Mouse (Mus musculus): ENCODE results near the gene Hoxa11.

Gene Hoxa11

DNA sequence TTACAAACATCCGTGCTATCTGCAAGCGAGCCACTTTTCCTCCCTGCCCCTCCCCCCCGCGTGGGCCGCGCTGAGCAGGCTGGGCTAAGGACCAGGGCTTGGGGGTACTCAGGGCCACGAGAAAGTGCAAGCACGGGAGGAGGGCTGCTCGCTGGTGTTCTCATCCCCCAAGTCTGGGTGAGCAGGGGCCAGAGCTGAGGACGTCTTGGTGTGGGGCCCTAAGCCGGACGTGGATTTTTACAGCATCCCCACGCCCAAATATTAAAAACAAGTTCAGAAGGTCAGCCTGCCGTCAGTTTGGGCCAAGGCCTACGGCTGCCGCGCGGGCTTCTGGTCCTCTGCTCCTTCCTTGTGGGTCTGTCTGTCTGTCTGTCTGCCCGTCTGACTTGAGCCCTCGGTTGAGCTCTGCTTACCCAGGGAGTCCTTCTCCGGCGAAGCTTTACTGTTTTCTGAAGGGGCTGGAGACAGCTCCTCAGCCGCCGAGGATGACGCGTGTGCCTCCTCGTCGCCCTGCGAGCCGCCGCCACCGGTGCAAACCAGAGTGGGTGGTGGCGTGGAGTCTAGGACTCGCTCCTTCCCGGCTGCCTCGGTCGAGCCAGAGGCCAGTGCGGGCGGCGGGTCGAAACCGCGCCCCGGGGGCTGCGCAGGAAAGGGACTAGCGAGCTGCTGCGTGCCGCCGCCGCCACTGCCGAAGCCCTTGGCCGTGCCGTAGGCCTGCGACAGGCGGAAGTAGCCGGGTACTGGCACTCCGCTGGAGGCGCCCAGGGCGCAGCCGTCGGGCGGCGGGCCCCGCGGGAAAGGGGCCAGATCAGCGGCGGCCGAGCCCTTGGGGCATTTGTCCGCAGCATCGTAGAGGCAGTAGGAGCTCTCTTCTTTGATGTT lies 11.8 kb downstream of the Hoxa11 start:
- no peak for DNase-seq (ENCODE audit: extremely low read depth, insufficient read length, low spot score)

GRCm38 (mm10) chr6:52232984-52233545 lies 12.5 kb downstream of the Hoxa11 start:
- DNase-seq (ENCODE audit: extremely low read depth, insufficient read length, low spot score): no peak

- DNase-seq (ENCODE audit: extremely low read depth, insufficient read length, low spot score): no peak
These were observed 13.0 kb downstream of the Hoxa11 start for GRCm38 (mm10) chr6:52232568-52232965.

GRCm38 (mm10) chr6:52231885-52232567 lies 13.6 kb downstream of the Hoxa11 start:
- no peak for DNase-seq (ENCODE audit: extremely low read depth, insufficient read length, low spot score)

- DNase-seq (ENCODE audit: extremely low read depth, insufficient read length, low spot score): no peak
These were observed 15.0 kb downstream of the Hoxa11 start, which contains the start of gene Hoxa9 for GRCm38 (mm10) chr6:52230516-52231165. Gene Hoxa9, minus strand, starts transcription at chr6:52231089.

- DNase-seq (ENCODE audit: extremely low read depth, insufficient read length, low spot score): no peak
These were observed 15.8 kb downstream of the Hoxa11 start for GRCm38 (mm10) chr6:52229558-52230416.

DNA sequence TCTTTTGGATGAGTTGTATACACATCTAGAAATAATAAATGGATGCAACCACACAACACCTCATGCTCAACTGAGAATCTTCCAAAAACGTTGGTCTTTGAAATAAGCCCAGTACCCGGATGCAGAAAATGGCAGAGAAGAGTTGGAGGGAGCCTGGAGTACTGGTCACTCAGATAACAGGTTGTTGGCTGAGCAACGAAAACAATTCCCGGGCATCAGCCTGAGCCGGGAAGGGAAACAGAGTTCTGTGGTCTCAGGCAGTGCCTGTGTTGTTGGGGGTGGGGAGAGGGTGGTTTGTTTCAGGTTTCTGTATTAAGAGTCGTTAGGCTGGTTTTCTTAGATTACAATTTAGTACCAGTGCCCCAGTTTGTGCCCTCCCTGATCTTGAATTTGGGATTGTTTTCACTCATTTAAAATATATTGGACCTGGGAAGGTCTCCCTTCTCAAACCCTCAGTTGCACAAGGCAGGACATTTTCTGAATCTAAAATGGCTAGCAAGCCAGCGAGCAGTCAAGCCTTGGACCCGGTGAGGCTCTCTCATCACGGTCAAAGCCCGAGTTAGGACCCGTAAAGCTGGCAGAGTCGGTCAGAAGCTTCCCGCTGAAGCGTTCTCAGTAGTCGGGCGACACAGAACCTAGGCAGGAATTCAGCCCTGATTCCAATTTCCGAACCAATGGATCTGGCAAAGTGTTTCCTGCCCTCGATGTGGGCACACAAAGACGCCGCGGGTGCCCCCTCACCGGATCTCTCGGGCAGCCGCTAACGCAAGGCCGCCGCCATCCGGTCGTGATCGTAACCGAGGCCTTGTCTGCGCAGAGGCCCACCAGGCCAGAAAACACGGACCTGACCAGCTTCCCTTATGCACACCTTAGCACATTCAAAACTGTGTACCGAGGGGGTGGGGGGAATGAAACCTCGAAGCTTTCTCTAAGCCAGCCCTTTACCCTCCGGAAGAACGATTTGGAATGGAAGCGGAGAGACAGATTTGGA lies 16.8 kb downstream of the Hoxa11 start:
- DNase-seq (ENCODE audit: extremely low read depth, insufficient read length, low spot score): no peak

- no peak for DNase-seq (ENCODE audit: extremely low read depth, insufficient read length, low spot score)
These were observed 18.0 kb downstream of the Hoxa11 start for GRCm38 (mm10) chr6:52227470-52228222.

- no peak for DNase-seq (ENCODE audit: extremely low read depth, insufficient read length, low spot score)
These were observed 18.9 kb downstream of the Hoxa11 start for GRCm38 (mm10) chr6:52226569-52227257.

DNA sequence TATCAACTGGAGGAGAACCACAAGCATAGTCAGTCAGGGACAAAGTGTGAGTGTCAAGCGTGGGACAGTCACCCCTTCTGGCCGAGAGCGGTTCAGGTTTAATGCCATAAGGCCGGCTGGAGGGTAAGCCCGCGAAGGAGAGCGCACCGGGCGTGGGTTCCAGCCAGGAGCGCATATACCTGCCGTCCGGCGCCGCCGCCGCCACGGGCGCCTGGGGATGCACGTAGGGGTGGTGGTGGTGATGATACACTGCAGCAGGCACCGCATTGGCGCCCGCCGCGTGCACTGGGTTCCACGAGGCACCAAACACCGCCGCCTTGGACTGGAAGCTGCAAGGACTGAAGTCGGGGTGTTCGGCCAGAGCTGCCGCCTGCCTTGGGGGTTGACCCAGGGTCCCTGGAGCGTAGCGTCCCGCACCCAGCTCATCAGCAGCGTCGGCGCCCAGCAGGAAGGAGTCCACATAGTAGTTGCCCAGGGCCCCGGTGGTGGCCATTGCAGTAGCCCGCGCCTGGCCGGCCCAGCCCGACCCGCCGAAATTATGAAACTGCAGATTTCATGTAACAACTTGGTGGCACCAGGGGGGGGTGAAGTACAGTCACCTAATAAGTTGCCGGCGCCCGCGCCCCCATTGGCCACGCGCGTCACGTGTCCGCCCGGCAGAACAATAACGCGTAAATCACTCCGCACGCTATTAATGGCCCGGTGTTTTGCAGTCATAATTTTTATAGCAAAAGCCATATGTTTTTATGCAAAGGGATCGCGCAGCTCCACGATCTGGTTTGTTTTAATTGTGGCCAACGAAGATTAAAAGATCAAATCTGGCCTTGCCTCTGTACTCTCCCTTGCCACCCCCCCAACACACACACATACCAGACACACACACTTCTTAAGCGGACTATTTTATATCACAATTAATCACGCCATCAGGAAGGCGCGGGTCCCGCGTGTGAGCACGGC lies 19.7 kb downstream of the Hoxa11 start:
- DNase-seq (ENCODE audit: extremely low read depth, insufficient read length, low spot score): peak; percentile 84

DNA sequence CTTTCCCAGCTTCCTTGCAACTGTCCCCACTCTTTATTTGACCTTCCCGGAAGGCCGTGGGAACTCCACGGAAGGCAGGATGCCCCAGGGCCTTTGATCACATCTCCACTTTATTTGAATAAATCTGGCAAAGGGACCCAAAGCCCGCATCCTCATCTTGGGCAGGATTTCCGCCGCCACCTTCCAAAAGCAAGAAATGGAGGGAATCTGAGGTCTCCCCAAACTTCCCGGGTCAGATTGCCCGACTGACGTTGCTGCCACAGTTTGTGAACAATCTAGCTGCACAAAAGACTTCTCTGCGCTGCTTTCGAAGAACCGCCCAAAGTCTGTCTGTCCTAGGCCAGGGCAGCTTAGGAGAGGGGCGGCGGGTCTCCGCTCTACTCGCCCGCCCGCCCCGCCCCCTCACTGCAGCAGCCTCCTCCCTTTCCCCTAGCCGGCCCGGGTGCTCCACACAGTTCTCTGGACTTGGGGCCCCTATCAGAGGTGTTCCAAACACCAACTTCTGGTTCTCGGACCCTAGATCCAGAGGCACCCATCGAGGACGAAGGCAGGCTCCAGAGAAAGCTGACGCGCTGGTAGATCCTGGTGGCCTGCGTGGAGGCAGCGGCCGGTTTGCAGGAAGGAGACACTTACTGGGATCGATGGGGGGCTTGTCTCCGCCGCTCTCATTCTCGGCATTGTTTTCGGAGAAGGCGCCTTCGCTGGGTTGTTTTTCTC lies 20.6 kb downstream of the Hoxa11 start:
- no peak for DNase-seq (ENCODE audit: extremely low read depth, insufficient read length, low spot score)

DNA sequence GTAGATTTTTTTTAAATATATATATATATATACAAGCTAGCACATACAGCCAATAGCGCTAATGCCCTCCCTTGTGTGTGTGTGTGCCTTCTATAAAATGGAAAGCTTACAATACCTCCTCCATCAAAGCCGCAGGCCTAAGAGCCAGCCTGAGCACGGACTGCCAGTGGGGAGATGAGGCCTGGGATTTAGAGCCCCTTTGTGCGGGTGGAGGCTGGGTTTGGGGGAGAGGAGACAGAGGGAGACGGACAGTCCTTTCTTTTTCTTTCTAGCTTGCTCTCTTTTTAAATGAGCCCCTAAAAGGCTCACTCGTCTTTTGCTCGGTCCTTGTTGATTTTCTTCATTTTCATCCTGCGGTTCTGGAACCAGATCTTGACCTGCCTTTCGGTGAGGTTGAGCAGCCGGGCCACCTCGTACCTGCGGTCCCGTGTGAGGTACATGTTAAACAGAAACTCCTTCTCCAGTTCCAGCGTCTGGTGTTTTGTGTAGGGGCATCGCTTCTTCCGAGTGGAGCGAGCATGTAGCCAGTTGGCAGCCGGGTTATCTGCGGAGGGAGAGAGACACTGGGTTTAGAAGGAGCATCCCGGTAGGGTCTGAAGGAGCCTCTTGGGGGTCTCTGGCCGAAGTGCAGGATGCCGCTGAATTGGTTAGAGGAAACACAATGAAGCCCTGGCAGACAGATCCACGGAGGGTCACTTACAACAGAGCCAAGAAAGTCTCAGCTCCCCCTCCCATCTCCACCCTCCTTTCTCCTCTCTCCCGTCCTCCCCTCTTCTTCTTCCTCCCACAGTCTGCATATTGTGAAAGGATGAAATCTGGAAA lies 21.5 kb downstream of the Hoxa11 start:
- no peak for DNase-seq (ENCODE audit: extremely low read depth, insufficient read length, low spot score)

- DNase-seq (ENCODE audit: extremely low read depth, insufficient read length, low spot score): no peak
These were observed 22.9 kb downstream of the Hoxa11 start for GRCm38 (mm10) chr6:52222729-52223128.

DNA sequence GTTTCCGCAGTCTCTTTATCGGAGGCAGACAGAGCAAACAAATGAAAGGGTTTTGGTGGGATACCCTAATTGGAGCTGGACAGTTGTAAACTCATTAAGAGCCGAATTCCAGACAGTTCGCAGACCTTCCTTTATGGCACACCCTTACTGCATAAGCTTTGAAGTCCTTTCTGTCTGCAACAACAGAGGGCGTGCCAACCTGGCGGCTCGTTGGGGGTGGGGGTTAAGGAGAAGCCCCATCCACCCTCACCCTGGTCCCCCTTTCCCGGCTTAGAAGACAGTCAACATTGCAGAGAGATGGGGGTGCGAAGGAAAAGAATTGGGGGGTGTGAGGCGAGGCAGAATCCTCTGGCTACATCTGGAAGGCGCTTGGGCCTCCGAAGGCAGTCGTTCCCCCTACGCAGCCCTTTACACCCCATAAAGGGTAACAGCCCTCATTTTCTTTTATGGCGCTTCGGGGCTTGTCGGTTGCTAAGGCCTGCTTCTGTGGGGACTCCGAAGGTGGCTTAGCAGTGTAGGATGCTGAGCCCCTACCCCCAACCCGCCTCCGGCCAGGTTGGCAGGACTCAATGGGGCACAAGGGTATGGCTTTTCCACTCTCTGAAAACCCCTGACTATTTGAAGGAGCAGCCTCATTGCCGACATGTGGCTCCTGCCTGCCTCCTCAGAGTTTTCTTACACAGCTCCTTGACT lies 23.5 kb downstream of the Hoxa11 start:
- no peak for DNase-seq (ENCODE audit: extremely low read depth, insufficient read length, low spot score)
